10 mouse cellular contexts compared by ENCODE assay signal in genomic region chr4:129346481-129347154, GRCm38 (mm10). TPM values are rescaled to one million over a fixed set of nuclear protein-coding genes. Genes with fewer than 3 reads are reported as not detected.
DNase-seq lines count a peak whose midpoint lies in the region; ATAC-seq and TF ChIP-seq lines count a peak whose summit lies in the region.
"Had no signal": no experiment of that assay in that cellular context is flagged by ENCODE, and none has a peak within 500 bp of the region (broad histone marks: within the 10 kb centered on the region; RNA-seq: fewer than 3 reads in every experiment).

No protein-coding gene starts in this region.

- no peaks in the 10 kb centered on the region for H3K27me3 ChIP-seq in lung, postnatal 0 days (replicated peaks; ENCODE audit: insufficient read depth, low read length)
- no peaks in the 10 kb centered on the region for H3K27me3 ChIP-seq in small intestine, adult 2 months (ENCODE audit: control insufficient read depth, insufficient read depth, low read length)
- H3K27me3 ChIP-seq: midbrain, embryonic 13.5 days had no signal

- TF ChIP-seq CTCF in lung, postnatal 0 days (IDR thresholded peaks at IDR 0.05): no peak
- no peak for TF ChIP-seq CTCF in small intestine, adult 2 months (IDR thresholded peaks at IDR 0.05; ENCODE audit: extremely low read depth, insufficient read length, insufficient replicate concordance, low read depth, low read length)

- no peak for TF ChIP-seq POLR2A in small intestine, adult 2 months (IDR thresholded peaks at IDR 0.05; ENCODE audit: low read depth, low read length)

- no peak overlapping the region for H3K9ac ChIP-seq in lung, postnatal 0 days (replicated peaks; ENCODE audit: low read depth)
- H3K9ac ChIP-seq: midbrain, embryonic 13.5 days had no signal

- H3K4me3 ChIP-seq in lung, postnatal 0 days (ENCODE audit: low read depth, low read length): no peak overlapping the region
- no peak overlapping the region for H3K4me3 ChIP-seq in small intestine, adult 2 months (ENCODE audit: low read depth, low read length)
- H3K4me3 ChIP-seq: midbrain, embryonic 13.5 days had no signal

- peaks cover 9% of the 10 kb centered on the region; the same call in 1 of the 2 replicates for H3K36me3 ChIP-seq in lung, postnatal 0 days (ENCODE audit: insufficient read depth, low read length)
- peaks cover 21% of the 10 kb centered on the region for H3K36me3 ChIP-seq in small intestine, adult 2 months (ENCODE audit: control insufficient read depth, insufficient read depth, low read length)

- 68% methylated on average over 15 of the region's 15 CpGs for WGBS in lung, postnatal 0 days
- 52% methylated on average over 15 of the region's 15 CpGs for WGBS in small intestine, adult 2 months

- H3K4me2 ChIP-seq in lung, postnatal 0 days (replicated peaks; ENCODE audit: low read depth, low read length): no peak overlapping the region
- H3K4me2 ChIP-seq: midbrain, embryonic 13.5 days had no signal

- H3K9me3 ChIP-seq in lung, postnatal 0 days (ENCODE audit: low read length): no peaks in the 10 kb centered on the region
- H3K9me3 ChIP-seq: midbrain, embryonic 13.5 days had no signal

- H3K4me1 ChIP-seq in lung, postnatal 0 days (ENCODE audit: insufficient read depth, low read depth, low read length): no peaks in the 10 kb centered on the region
- H3K4me1 ChIP-seq in small intestine, adult 2 months (ENCODE audit: control insufficient read depth, insufficient read depth, insufficient read length, low read length): peaks cover 2% of the 10 kb centered on the region; the same call in 1 of the 2 replicates
- H3K4me1 ChIP-seq: midbrain, embryonic 13.5 days had no signal

- peak; percentile 15 to 36 for DNase-seq in cerebellum, postnatal 25 days
- no peak for DNase-seq in cerebellum, postnatal 10 days
- DNase-seq in lung, postnatal 0 days (ENCODE audit: low spot score): peak; percentile 32
- DNase-seq in lung, postnatal 14 days: no peak
- DNase-seq in layer of hippocampus, postnatal 25 days (ENCODE audit: extremely low spot score in 1 of 2, low spot score in 1 of 2): peak; percentile 10 to 14
- no peak for DNase-seq in thymus, postnatal 14 days
- no peak for DNase-seq in adrenal gland, postnatal 10 days

- no peak for TF ChIP-seq EP300 in lung, postnatal 0 days (IDR thresholded peaks at IDR 0.05)

- ATAC-seq in lung, postnatal 0 days: no peak
- ATAC-seq: midbrain, embryonic 13.5 days had no signal

- H3K27ac ChIP-seq in lung, postnatal 0 days (ENCODE audit: low read length): no peak overlapping the region
- H3K27ac ChIP-seq in small intestine, adult 2 months (ENCODE audit: insufficient read depth, low read depth, low read length): peak overlapping the region; percentile 41; the same call in 1 of the 2 replicates
- H3K27ac ChIP-seq: midbrain, embryonic 13.5 days had no signal

RNA-seq across cellular contexts. Expression of gene Zbtb8os, which starts 11.1 kb away (rescaled TPM):
- 32.3 and 36.5 TPM in 2 replicates for polyA plus RNA-seq in lung, postnatal 0 days (2015; fragmentation: Nextera tagmentation; extraction: Ambion mirVana)
- total RNA-seq in layer of hippocampus, postnatal 25 days (2021): 10 to 100 TPM; 30.5 to 33.9 TPM
- 5.4 and 9.6 TPM in 2 replicates for polyA plus RNA-seq in small intestine, adult 2 months (2012; rRNA removed)
- total RNA-seq in adrenal gland, postnatal 10 days (2021): 10 to 100 TPM; 41.1 to 41.5 TPM

RNA-seq across cellular contexts. Expression of gene Rbbp4, which starts 11.4 kb away (rescaled TPM):
- polyA plus RNA-seq in lung, postnatal 0 days (2015; fragmentation: Nextera tagmentation; extraction: Ambion mirVana): 159 and 182 TPM in 2 replicates
- 100 to 1,000 TPM; 111 to 133 TPM for total RNA-seq in layer of hippocampus, postnatal 25 days (2021)
- polyA plus RNA-seq in small intestine, adult 2 months (2012; rRNA removed): 3.7 and 6.1 TPM in 2 replicates
- 100 to 1,000 TPM; 142 to 146 TPM for total RNA-seq in adrenal gland, postnatal 10 days (2021)

RNA-seq across cellular contexts. Expression of gene Zbtb8a, which starts 31.3 kb away (rescaled TPM):
- 15.6 and 16.9 TPM in 2 replicates for polyA plus RNA-seq in lung, postnatal 0 days (2015; fragmentation: Nextera tagmentation; extraction: Ambion mirVana)
- total RNA-seq in layer of hippocampus, postnatal 25 days (2021): 1 to 10 TPM; 4.1 to 5.6 TPM
- 2.3 and 5.0 TPM in 2 replicates for polyA plus RNA-seq in small intestine, adult 2 months (2012; rRNA removed)
- total RNA-seq in adrenal gland, postnatal 10 days (2021): 10 to 100 TPM; 10.1 to 10.7 TPM

RNA-seq across cellular contexts. Expression of gene Sync, which starts 59.2 kb away (rescaled TPM):
- 0.80 and 0.98 TPM in 2 replicates for polyA plus RNA-seq in lung, postnatal 0 days (2015; fragmentation: Nextera tagmentation; extraction: Ambion mirVana)
- 1 to 10 TPM in 1 of 2 experiments, under 1 TPM in 1; 0.79 to 1.3 TPM for total RNA-seq in layer of hippocampus, postnatal 25 days (2021)
- 0.34 and 0.37 TPM in 2 replicates for polyA plus RNA-seq in small intestine, adult 2 months (2012; rRNA removed)
- total RNA-seq in adrenal gland, postnatal 10 days (2021): 1 to 10 TPM; 4.2 to 7.4 TPM
- total RNA-seq: liver, adult 2 months had no signal

Comparison
In these comparisons a context has a peak if more than half of its experiments do, and no peak if none do; other contexts are left out.
1. DNase-seq: peak in cerebellum, postnatal 25 days (2 of 2), lung, postnatal 0 days (single experiment) and layer of hippocampus, postnatal 25 days (2 of 2); none in cerebellum, postnatal 10 days (0 of 2), lung, postnatal 14 days (single experiment), thymus, postnatal 14 days (single experiment) and adrenal gland, postnatal 10 days (single experiment).